In the genomic region with DNA sequence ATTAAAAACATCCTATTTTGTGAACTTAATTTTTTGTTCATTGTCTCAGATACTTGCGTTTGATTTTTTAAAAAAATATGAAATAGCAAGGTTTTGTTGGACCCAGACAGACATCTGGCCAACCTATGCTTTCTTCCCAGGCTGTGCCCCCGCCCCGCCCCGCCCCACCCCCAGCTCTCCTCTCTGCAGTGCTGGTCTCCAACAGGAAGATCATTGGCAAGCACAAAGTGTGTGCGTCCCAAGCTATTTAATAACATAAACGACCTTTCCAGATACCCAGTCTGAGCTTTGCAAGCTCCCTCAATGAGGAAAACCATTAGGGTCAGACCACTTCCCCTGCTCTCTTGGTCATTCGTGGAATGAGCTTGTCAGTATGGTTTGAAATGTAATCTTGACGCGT, we compare ENCODE assay signal across 19 mouse cellular contexts.
"Had no signal": no experiment of that assay in that cellular context is flagged by ENCODE, and none has a peak within 500 bp of the region (broad histone marks: within the 10 kb centered on the region; RNA-seq: fewer than 3 reads in every experiment).

No protein-coding gene starts in this region.

- H3K4me1 ChIP-seq: liver, embryonic 12.5 days; midbrain, embryonic 10.5 days; midbrain, embryonic 12.5 days; neural tube, embryonic 13.5 days; neural tube, embryonic 15.5 days had no signal

- DNase-seq: lung, adult 2 months; lung, postnatal 14 days; lung, postnatal 4 days; midbrain, embryonic 14.5 days; right cerebral cortex, adult 18-20 months; right cerebral cortex, postnatal 25 days; right cerebral cortex, postnatal 4 days; spleen, adult 18-20 months; thymus, adult 18-20 months; thymus, postnatal 14 days; thymus, postnatal 36 days had no signal

- H3K4me2 ChIP-seq: liver, embryonic 12.5 days; midbrain, embryonic 12.5 days; neural tube, embryonic 13.5 days; neural tube, embryonic 15.5 days had no signal

- H3K4me3 ChIP-seq: liver, embryonic 12.5 days; midbrain, embryonic 10.5 days; midbrain, embryonic 12.5 days; myocyte; neural tube, embryonic 13.5 days; neural tube, embryonic 15.5 days had no signal

- H3K36me3 ChIP-seq: liver, embryonic 12.5 days; midbrain, embryonic 10.5 days; midbrain, embryonic 12.5 days; neural tube, embryonic 13.5 days; neural tube, embryonic 15.5 days had no signal

- H3K27me3 ChIP-seq: liver, embryonic 12.5 days; midbrain, embryonic 12.5 days; neural tube, embryonic 13.5 days; neural tube, embryonic 15.5 days had no signal

- H3K9me3 ChIP-seq: liver, embryonic 12.5 days; midbrain, embryonic 10.5 days; midbrain, embryonic 12.5 days; neural tube, embryonic 13.5 days; neural tube, embryonic 15.5 days had no signal

- ATAC-seq: liver, embryonic 12.5 days; midbrain, embryonic 16.5 days had no signal

- H3K27ac ChIP-seq: liver, embryonic 12.5 days; liver, embryonic 14.5 days; midbrain, embryonic 10.5 days; midbrain, embryonic 12.5 days; neural tube, embryonic 13.5 days; neural tube, embryonic 15.5 days had no signal

- H3K9ac ChIP-seq: liver, embryonic 12.5 days; liver, embryonic 14.5 days; midbrain, embryonic 12.5 days; neural tube, embryonic 13.5 days; neural tube, embryonic 15.5 days had no signal
